Mouse (Mus musculus): ENCODE measurements around the gene Trp53inp2. TPM values are rescaled to one million over a fixed set of nuclear protein-coding genes. Genes with fewer than 3 reads are reported as not detected.

The Trp53inp2 gene
- polyA plus RNA-seq (2012; rRNA removed): 26.8 and 35.7 TPM in 2 replicates
- polyA plus RNA-seq (2014; fragmentation: Nextera tagmentation; extraction: Ambion mirVana): 15.5 and 17.6 TPM in 2 replicates

GRCm38 (mm10) chr2:155380261-155381059 lies at the start of gene Trp53inp2:
Gene Trp53inp2 (plus strand): TSS chr2:155381059.
- 40% methylated on average over 8 of the region's 8 CpGs for WGBS
- DNase-seq (ENCODE audit: low spot score): no peak
- peak within 1 kb of the TSS; percentile 84 for H3K4me2 ChIP-seq (replicated peaks; ENCODE audit: low read depth, low read length, severe bottlenecking)

DNA sequence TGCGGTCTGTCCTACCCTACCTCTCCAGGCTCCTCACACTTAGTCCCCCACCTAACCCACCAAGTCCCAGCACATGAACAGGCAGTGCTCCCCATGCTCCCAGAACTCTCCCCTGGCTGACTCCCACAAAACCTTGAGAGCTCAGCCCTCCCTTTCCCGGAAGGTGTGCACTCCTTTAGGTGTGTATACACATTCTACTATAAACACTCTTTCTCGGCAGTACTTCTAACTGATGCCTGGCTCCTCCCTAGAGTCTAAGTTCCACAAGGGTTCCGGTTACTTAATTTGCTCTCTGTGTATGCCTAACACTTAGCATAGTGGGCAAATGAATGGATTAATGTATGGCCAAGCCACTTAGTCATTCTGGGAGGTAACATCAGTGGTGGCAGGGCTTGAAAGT lies 49.5 kb upstream of the Trp53inp2 start:
- H3K4me1 ChIP-seq (ENCODE audit: control insufficient read depth, insufficient read depth, low read length): no peaks in the 10 kb centered on the region
- no peaks in the 10 kb centered on the region for H3K27me3 ChIP-seq (ENCODE audit: control insufficient read depth, insufficient read depth, low read length)
- no peak for TF ChIP-seq POLR2A (IDR thresholded peaks at IDR 0.05; ENCODE audit: borderline replicate concordance, extremely low read depth, insufficient read depth, insufficient read length)
- H3K27ac ChIP-seq (replicated peaks; ENCODE audit: low read depth, low read length): no peak overlapping the region
- no peak overlapping the region for H3K4me3 ChIP-seq (replicated peaks; ENCODE audit: low read length)
- no peak overlapping the region for H3K9ac ChIP-seq (ENCODE audit: low read depth, low read length, severe bottlenecking)
- no peak overlapping the region for H3K4me2 ChIP-seq (replicated peaks; ENCODE audit: low read depth, low read length, severe bottlenecking)
- 83% methylated on average over 4 of the region's 4 CpGs for WGBS
- no peaks in the 10 kb centered on the region for H3K9me3 ChIP-seq (ENCODE audit: control insufficient read depth, low read length)
- peaks cover 50% of the 10 kb centered on the region for H3K36me3 ChIP-seq (ENCODE audit: control insufficient read depth, insufficient read depth, low read length)
- no peak for DNase-seq (ENCODE audit: low spot score)
- ATAC-seq (ENCODE audit: low FRiP score, low read depth): no peak

More at GRCm38 (mm10) chr2:155380261-155381059, at the start of gene Trp53inp2:
- Histone ChIP-seq H3K9me3 (ENCODE audit: control insufficient read depth, low read length) (no peaks in the 10 kb centered on the region), H3K4me3 (replicated peaks; ENCODE audit: low read length) (peak within 1 kb of the TSS; percentile 96), H3K4me1 (ENCODE audit: control insufficient read depth, insufficient read depth, low read length) (peaks cover 12% of the 10 kb centered on the region), H3K27me3 (ENCODE audit: control insufficient read depth, insufficient read depth, low read length) (peaks cover 3% of the 10 kb centered on the region; the same call in 1 of the 2 replicates), H3K27ac (replicated peaks; ENCODE audit: low read depth, low read length) (peak within 1 kb of the TSS; percentile 98), H3K9ac (ENCODE audit: low read depth, low read length, severe bottlenecking) (peak within 1 kb of the TSS; percentile 93), H3K36me3 (ENCODE audit: control insufficient read depth, insufficient read depth, low read length) (no peaks in the 10 kb centered on the region)
- ATAC-seq (ENCODE audit: low FRiP score, low read depth): no peak
- TF ChIP-seq POLR2A (IDR thresholded peaks at IDR 0.05; ENCODE audit: borderline replicate concordance, extremely low read depth, insufficient read depth, insufficient read length): no peak

GRCm38 (mm10) chr2:155333421-155333820 lies 47.4 kb upstream of the Trp53inp2 start:
- WGBS: 97% methylated on average over 1 of the region's 1 CpGs
- no peak for TF ChIP-seq POLR2A (IDR thresholded peaks at IDR 0.05; ENCODE audit: borderline replicate concordance, extremely low read depth, insufficient read depth, insufficient read length)
- ATAC-seq (ENCODE audit: low FRiP score, low read depth) (no peak), DNase-seq (ENCODE audit: low spot score) (no peak)
- Histone ChIP-seq H3K4me2 (replicated peaks; ENCODE audit: low read depth, low read length, severe bottlenecking) (no peak overlapping the region), H3K36me3 (ENCODE audit: control insufficient read depth, insufficient read depth, low read length) (peaks cover 43% of the 10 kb centered on the region), H3K9me3 (ENCODE audit: control insufficient read depth, low read length) (no peaks in the 10 kb centered on the region), H3K9ac (ENCODE audit: low read depth, low read length, severe bottlenecking) (no peak overlapping the region), H3K4me1 (ENCODE audit: control insufficient read depth, insufficient read depth, low read length) (no peaks in the 10 kb centered on the region), H3K27me3 (ENCODE audit: control insufficient read depth, insufficient read depth, low read length) (no peaks in the 10 kb centered on the region), H3K4me3 (replicated peaks; ENCODE audit: low read length) (no peak overlapping the region), H3K27ac (replicated peaks; ENCODE audit: low read depth, low read length) (no peak overlapping the region)

GRCm38 (mm10) chr2:155335231-155335630 lies 45.6 kb upstream of the Trp53inp2 start:
- 86% methylated on average over 1 of the region's 1 CpGs for WGBS
- Histone ChIP-seq H3K9me3 (ENCODE audit: control insufficient read depth, low read length) (no peaks in the 10 kb centered on the region), H3K27ac (replicated peaks; ENCODE audit: low read depth, low read length) (no peak overlapping the region), H3K4me1 (ENCODE audit: control insufficient read depth, insufficient read depth, low read length) (no peaks in the 10 kb centered on the region), H3K4me2 (replicated peaks; ENCODE audit: low read depth, low read length, severe bottlenecking) (no peak overlapping the region), H3K9ac (ENCODE audit: low read depth, low read length, severe bottlenecking) (no peak overlapping the region), H3K27me3 (ENCODE audit: control insufficient read depth, insufficient read depth, low read length) (no peaks in the 10 kb centered on the region), H3K4me3 (replicated peaks; ENCODE audit: low read length) (no peak overlapping the region), H3K36me3 (ENCODE audit: control insufficient read depth, insufficient read depth, low read length) (peaks cover 34% of the 10 kb centered on the region)
- no peak for DNase-seq (ENCODE audit: low spot score)
- no peak for ATAC-seq (ENCODE audit: low FRiP score, low read depth)
- no peak for TF ChIP-seq POLR2A (IDR thresholded peaks at IDR 0.05; ENCODE audit: borderline replicate concordance, extremely low read depth, insufficient read depth, insufficient read length)

DNA sequence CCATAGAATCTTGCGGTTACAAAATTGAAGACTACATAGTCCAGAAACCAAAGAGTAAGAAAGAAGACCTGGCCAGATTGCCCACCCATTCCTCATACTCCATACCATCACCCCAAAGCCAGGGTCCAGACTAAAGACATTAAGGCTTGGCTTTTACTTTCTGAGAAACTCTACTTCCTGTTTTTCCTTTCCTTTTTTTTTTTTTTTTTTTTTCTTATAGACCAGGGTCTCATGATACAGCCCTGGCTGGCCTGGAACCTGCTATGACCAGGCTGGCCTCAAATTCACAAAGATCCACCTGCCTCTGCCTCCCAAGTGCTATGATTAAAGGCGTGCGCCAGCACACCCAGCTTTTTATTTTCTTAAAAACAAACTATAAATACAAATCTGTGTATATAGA lies 44.6 kb upstream of the Trp53inp2 start:
- Histone ChIP-seq H3K4me2 (replicated peaks; ENCODE audit: low read depth, low read length, severe bottlenecking) (no peak overlapping the region), H3K9me3 (ENCODE audit: control insufficient read depth, low read length) (no peaks in the 10 kb centered on the region)
- WGBS: 94% methylated on average over 3 of the region's 3 CpGs

More for the DNA sequence above, 44.6 kb upstream of the Trp53inp2 start:
- H3K36me3 ChIP-seq (ENCODE audit: control insufficient read depth, insufficient read depth, low read length): peaks cover 26% of the 10 kb centered on the region
- no peak overlapping the region for H3K4me3 ChIP-seq (replicated peaks; ENCODE audit: low read length)
- H3K27ac ChIP-seq (replicated peaks; ENCODE audit: low read depth, low read length): no peak overlapping the region
- H3K4me1 ChIP-seq (ENCODE audit: control insufficient read depth, insufficient read depth, low read length): no peaks in the 10 kb centered on the region
- no peak for TF ChIP-seq POLR2A (IDR thresholded peaks at IDR 0.05; ENCODE audit: borderline replicate concordance, extremely low read depth, insufficient read depth, insufficient read length)
- H3K27me3 ChIP-seq (ENCODE audit: control insufficient read depth, insufficient read depth, low read length): no peaks in the 10 kb centered on the region
- no peak for ATAC-seq (ENCODE audit: low FRiP score, low read depth)
- DNase-seq (ENCODE audit: low spot score): no peak
- H3K9ac ChIP-seq (ENCODE audit: low read depth, low read length, severe bottlenecking): no peak overlapping the region

All from limb, embryonic 14.5 days (tissue).